In genomic region chr10:37680601-37681000, GRCm38 (mm10) we compare ENCODE assay signal across 17 mouse cellular contexts.
A peak's percentile ranks its signal among the peaks of the same experiment; 100 is the strongest.
DNase-seq lines count a peak whose midpoint lies in the region; ATAC-seq and TF ChIP-seq lines count a peak whose summit lies in the region.
"Had no signal": no experiment of that assay in that cellular context is flagged by ENCODE, and none has a peak within 500 bp of the region (broad histone marks: within the 10 kb centered on the region; RNA-seq: fewer than 3 reads in every experiment).

No protein-coding gene starts in this region.

- no peak for ATAC-seq in forebrain, postnatal 0 days
- ATAC-seq in forebrain, embryonic 15.5 days (replicated peaks), result no peak
- ATAC-seq: forebrain, embryonic 13.5 days had no signal

- peak; percentile 23 for DNase-seq in forebrain, postnatal 0 days
- peak; percentile 19 for DNase-seq in fat pad, adult 2 months (ENCODE audit: extremely low read depth, low read depth, low spot score)
- DNase-seq in kidney, postnatal 4 days, result no peak
- DNase-seq in right cerebral cortex, adult 2 months (ENCODE audit: low spot score in 2 of 2), result no peak
- DNase-seq: adrenal gland, adult 2 months; adrenal gland, postnatal 10 days; adrenal gland, postnatal 25 days; cerebellum, adult 11-12 months; cerebellum, adult 2 months; cerebellum, adult 9-10 months; cerebellum, postnatal 10 days; cerebellum, postnatal 25 days had no signal

- no peak for TF ChIP-seq CTCF in forebrain, postnatal 0 days (IDR thresholded peaks at IDR 0.05; ENCODE audit: low read depth)

- no peak overlapping the region for H3K4me3 ChIP-seq in forebrain, postnatal 0 days (ENCODE audit: low read depth, low read length)
- H3K4me3 ChIP-seq in forebrain, embryonic 15.5 days, result no peak overlapping the region
- H3K4me3 ChIP-seq: embryonic facial prominence, embryonic 10.5 days; embryonic facial prominence, embryonic 12.5 days; forebrain, embryonic 10.5 days; forebrain, embryonic 13.5 days had no signal

- H3K9me3 ChIP-seq in forebrain, postnatal 0 days (ENCODE audit: low read length), result no peaks in the 10 kb centered on the region
- H3K9me3 ChIP-seq in forebrain, embryonic 15.5 days, result no peaks in the 10 kb centered on the region
- H3K9me3 ChIP-seq: embryonic facial prominence, embryonic 10.5 days; embryonic facial prominence, embryonic 12.5 days; forebrain, embryonic 10.5 days; forebrain, embryonic 13.5 days had no signal

- no peaks in the 10 kb centered on the region for H3K4me1 ChIP-seq in forebrain, postnatal 0 days (ENCODE audit: insufficient read depth)
- H3K4me1 ChIP-seq in forebrain, embryonic 15.5 days, result peaks cover 7% of the 10 kb centered on the region
- H3K4me1 ChIP-seq: embryonic facial prominence, embryonic 12.5 days had no signal

- H3K27ac ChIP-seq in forebrain, postnatal 0 days (ENCODE audit: low read depth, low read length), result no peak overlapping the region
- no peak overlapping the region for H3K27ac ChIP-seq in forebrain, embryonic 15.5 days (replicated peaks)
- H3K27ac ChIP-seq: embryonic facial prominence, embryonic 10.5 days; embryonic facial prominence, embryonic 12.5 days; forebrain, embryonic 10.5 days; forebrain, embryonic 13.5 days had no signal

- H3K27me3 ChIP-seq in forebrain, postnatal 0 days (ENCODE audit: insufficient read depth, low read length), result no peaks in the 10 kb centered on the region
- H3K27me3 ChIP-seq in forebrain, embryonic 15.5 days, result no peaks in the 10 kb centered on the region
- H3K27me3 ChIP-seq: embryonic facial prominence, embryonic 12.5 days; forebrain, embryonic 13.5 days had no signal

- no peak overlapping the region for H3K9ac ChIP-seq in forebrain, postnatal 0 days
- H3K9ac ChIP-seq in forebrain, embryonic 15.5 days (replicated peaks), result no peak overlapping the region
- H3K9ac ChIP-seq: embryonic facial prominence, embryonic 12.5 days; forebrain, embryonic 13.5 days had no signal

- no peak overlapping the region for H3K4me2 ChIP-seq in forebrain, postnatal 0 days (ENCODE audit: low read depth)
- H3K4me2 ChIP-seq in forebrain, embryonic 15.5 days (replicated peaks), result no peak overlapping the region
- H3K4me2 ChIP-seq: embryonic facial prominence, embryonic 12.5 days; forebrain, embryonic 13.5 days had no signal

- H3K36me3 ChIP-seq in forebrain, postnatal 0 days (ENCODE audit: insufficient read depth), result no peaks in the 10 kb centered on the region
- no peaks in the 10 kb centered on the region for H3K36me3 ChIP-seq in forebrain, embryonic 15.5 days
- H3K36me3 ChIP-seq: embryonic facial prominence, embryonic 10.5 days; embryonic facial prominence, embryonic 12.5 days; forebrain, embryonic 10.5 days had no signal

Comparison
In these comparisons a context has a peak if more than half of its experiments do, and no peak if none do; other contexts are left out.
1. DNase-seq: peak in forebrain, postnatal 0 days (single experiment) and fat pad, adult 2 months (single experiment); none in kidney, postnatal 4 days (0 of 2) and right cerebral cortex, adult 2 months (0 of 2).